Comparison of ENCODE assay signal across 24 mouse cellular contexts in the genomic region with DNA sequence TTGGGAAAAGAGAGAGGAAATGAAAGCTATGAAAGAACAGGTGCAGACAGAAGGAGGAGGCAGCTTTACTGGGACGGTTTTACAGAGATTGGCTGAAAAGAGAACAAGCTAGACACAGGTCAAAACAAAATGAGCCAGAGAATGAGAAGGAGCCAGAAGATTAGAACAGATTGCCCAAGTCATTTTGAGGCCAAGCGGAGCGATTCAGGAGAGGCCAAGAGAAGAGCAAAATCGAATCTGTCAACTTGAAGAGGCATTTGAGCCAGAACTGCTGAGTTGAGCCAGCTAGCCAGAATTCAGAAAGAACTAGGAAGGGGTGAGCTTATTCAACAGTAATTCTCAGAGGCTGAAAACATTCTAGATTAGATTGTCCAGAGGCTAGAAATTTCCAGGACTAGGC.
DNase-seq lines count a peak whose midpoint lies in the region; ATAC-seq and TF ChIP-seq lines count a peak whose summit lies in the region.
"Had no signal": no experiment of that assay in that cellular context is flagged by ENCODE, and none has a peak within 500 bp of the region (broad histone marks: within the 10 kb centered on the region; RNA-seq: fewer than 3 reads in every experiment).

No protein-coding gene starts in this region.

- WGBS in small intestine, adult 2 months, result 40% methylated on average over 4 of the region's 4 CpGs

- peak; percentile 38 to 44 for DNase-seq in cerebellum, postnatal 10 days
- DNase-seq in cerebellum, adult 8-10 months, result no peak
- peak; percentile 65 for DNase-seq in heart, adult 11 months
- DNase-seq in heart, postnatal 4 days, result no peak
- peak; percentile 17 for DNase-seq in A20 (ENCODE audit: low read depth, low spot score)
- DNase-seq: adrenal gland, adult 2 months; adrenal gland, postnatal 14 days; B cell, adult 2 months; cerebellum, adult 11-12 months; cerebellum, adult 9-11 months; gastrocnemius, postnatal 25 days; heart, adult 2 months; heart, postnatal 36 days had no signal

- H3K27ac ChIP-seq in small intestine, adult 2 months (ENCODE audit: insufficient read depth, low read depth, low read length), result peak overlapping the region; percentile 58; the same call in 1 of the 2 replicates
- H3K27ac ChIP-seq: forebrain, embryonic 10.5 days; forebrain, embryonic 13.5 days; heart, adult 2 months; hindbrain, embryonic 14.5 days; hindbrain, postnatal 0 days had no signal

- 0 out of 2 replicates have a peak, but pooled peaks cover 1% of the 10 kb centered on the region for H3K36me3 ChIP-seq in small intestine, adult 2 months (ENCODE audit: control insufficient read depth, insufficient read depth, low read length)

- no peaks in the 10 kb centered on the region for H3K27me3 ChIP-seq in small intestine, adult 2 months (ENCODE audit: control insufficient read depth, insufficient read depth, low read length)
- H3K27me3 ChIP-seq: CH12.LX; forebrain, embryonic 13.5 days; Patski had no signal

- TF ChIP-seq CTCF in small intestine, adult 2 months (IDR thresholded peaks at IDR 0.05; ENCODE audit: extremely low read depth, insufficient read length, insufficient replicate concordance, low read depth, low read length), result no peak

- H3K4me1 ChIP-seq in small intestine, adult 2 months (ENCODE audit: control insufficient read depth, insufficient read depth, insufficient read length, low read length), result peaks cover 7% of the 10 kb centered on the region; the same call in 1 of the 2 replicates

- TF ChIP-seq POLR2A in small intestine, adult 2 months (IDR thresholded peaks at IDR 0.05; ENCODE audit: low read depth, low read length), result no peak

- no peak for ATAC-seq in megakaryocyte-erythroid progenitor cell, adult 5-6 weeks (replicated peaks; ENCODE audit: low FRiP score, low TSS enrichment, poor library complexity, severe bottlenecking)
- ATAC-seq: forebrain, embryonic 13.5 days; forebrain, embryonic 16.5 days; hindbrain, postnatal 0 days; inflammation-experienced regulatory T-cells, adult 6 months; intestine, embryonic 16.5 days; Patski had no signal

- H3K4me3 ChIP-seq in small intestine, adult 2 months (ENCODE audit: low read depth, low read length), result no peak overlapping the region
- H3K4me3 ChIP-seq: forebrain, embryonic 10.5 days; forebrain, embryonic 13.5 days; heart, adult 2 months had no signal

Comparison
In these comparisons a context has a peak if more than half of its experiments do, and no peak if none do; other contexts are left out.
1. DNase-seq: peak in cerebellum, postnatal 10 days (2 of 2), heart, adult 11 months (single experiment) and A20 (single experiment); none in cerebellum, adult 8-10 months (single experiment) and heart, postnatal 4 days (single experiment).